ENCODE assay signal across 8 mouse cellular contexts in genomic region chr10:126330305-126330969, GRCm38 (mm10).
DNase-seq lines count a peak whose midpoint lies in the region; ATAC-seq and TF ChIP-seq lines count a peak whose summit lies in the region.

No protein-coding gene starts in this region.

- no peaks in the 10 kb centered on the region for H3K36me3 ChIP-seq in hindbrain, embryonic 15.5 days

- DNase-seq in WW6 (ENCODE audit: low read depth, low spot score) = peak; percentile 52
- peak; percentile 84 to 94 for DNase-seq in cerebellum, postnatal 4 days (ENCODE audit: low spot score in 2 of 2)
- peak; percentile 93 for DNase-seq in gastrocnemius, adult 2 months
- DNase-seq in layer of hippocampus, postnatal 36 days = peak; percentile 87 to 89
- DNase-seq in lung, postnatal 14 days = peak; percentile 92
- DNase-seq in retina, embryonic 14.5 days (ENCODE audit: low spot score) = peak; percentile 93
- DNase-seq in thymus, postnatal 25 days = peak; percentile 11

- H3K4me3 ChIP-seq in gastrocnemius, adult 2 months = peak overlapping the region; percentile 27; the same call in 1 of the 2 replicates
- H3K4me3 ChIP-seq in hindbrain, embryonic 15.5 days = no peak overlapping the region

- H3K9me3 ChIP-seq in hindbrain, embryonic 15.5 days = no peaks in the 10 kb centered on the region

- peaks cover 9% of the 10 kb centered on the region; the same call in 1 of the 2 replicates for H3K4me1 ChIP-seq in hindbrain, embryonic 15.5 days (replicated peaks)

- peak; percentile 91 for TF ChIP-seq CTCF in gastrocnemius, adult 2 months (IDR thresholded peaks at IDR 0.05)

- peak; percentile 88 for ATAC-seq in hindbrain, embryonic 15.5 days (ENCODE audit: low FRiP score, low read depth)

- intact Hi-C loops in gastrocnemius, adult 2 months (cut with DNase I) = loop anchor here (2.0 to 5.0 kb wide), 3 partner anchors 328 to 606 kb away; no protein-coding TSS in a partner anchor

- H3K4me2 ChIP-seq in hindbrain, embryonic 15.5 days = peak overlapping the region; percentile 51

- 0 out of 2 replicates have a peak, but pooled peaks cover 2% of the 10 kb centered on the region for H3K27me3 ChIP-seq in hindbrain, embryonic 15.5 days

- peak overlapping the region; percentile 19; the same call in 1 of the 2 replicates for H3K9ac ChIP-seq in hindbrain, embryonic 15.5 days

- peak overlapping the region; percentile 20; the same call in 1 of the 2 replicates for H3K27ac ChIP-seq in gastrocnemius, adult 2 months
- no peak overlapping the region; the same call in 1 of the 2 replicates for H3K27ac ChIP-seq in hindbrain, embryonic 15.5 days (replicated peaks)

- WGBS in hindbrain, embryonic 15.5 days = 8% methylated on average over 17 of the region's 17 CpGs

Comparison
In these comparisons a context has a peak if more than half of its experiments do, and no peak if none do; other contexts are left out.
1. DNase-seq: peak in every context shown above with its lines; median percentile 93 in gastrocnemius, adult 2 months; 93 in retina, embryonic 14.5 days; 92 in lung, postnatal 14 days; 89 in cerebellum, postnatal 4 days; 88 in layer of hippocampus, postnatal 36 days; 52 in WW6; 11 in thymus, postnatal 25 days.